10 mouse cellular contexts compared by ENCODE assay signal in the genomic region with DNA sequence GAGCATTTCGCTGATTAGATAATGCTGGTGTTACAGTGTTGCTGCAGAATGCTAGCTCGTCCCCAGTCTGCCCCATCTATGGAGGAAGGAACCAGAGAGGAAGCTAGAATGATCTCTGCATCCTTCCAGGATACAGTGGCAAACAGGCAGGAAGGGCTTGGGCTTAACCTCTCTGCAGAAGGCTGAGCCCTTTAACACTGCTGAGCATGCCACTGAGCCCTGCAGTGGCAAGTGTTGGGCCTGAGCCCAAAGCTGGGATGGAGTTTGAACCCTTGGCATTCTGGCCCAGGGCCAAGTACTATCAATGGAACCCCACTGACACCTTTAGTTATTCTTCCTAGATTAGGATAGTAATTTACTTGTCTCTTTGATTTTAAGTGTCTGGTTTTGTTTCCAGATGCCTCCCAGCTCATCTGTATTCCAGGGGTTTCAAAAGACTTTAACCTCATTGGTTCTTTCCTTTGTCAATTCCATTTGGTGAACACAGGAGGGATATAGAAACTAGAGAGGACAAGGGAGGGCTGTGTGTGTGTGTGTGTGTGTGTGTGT.
A peak's percentile ranks its signal among the peaks of the same experiment; 100 is the strongest.
DNase-seq lines count a peak whose midpoint lies in the region; ATAC-seq lines count a peak whose summit lies in the region.
"Had no signal": no experiment of that assay in that cellular context is flagged by ENCODE, and none has a peak within 500 bp of the region (broad histone marks: within the 10 kb centered on the region; RNA-seq: fewer than 3 reads in every experiment).

No protein-coding gene starts in this region.

- ATAC-seq in neural tube, embryonic 11.5 days (ENCODE audit: insufficient read depth, low FRiP score, low TSS enrichment), result peak; percentile 75
- ATAC-seq in neural tube, embryonic 15.5 days (ENCODE audit: low FRiP score), result no peak
- peak; percentile 64 for ATAC-seq in midbrain, embryonic 16.5 days
- ATAC-seq in hindbrain, embryonic 11.5 days (ENCODE audit: low FRiP score), result no peak

- peak; percentile 31 for DNase-seq in frontal cortex, postnatal 10 days (ENCODE audit: low spot score in 2 of 2)
- DNase-seq in frontal cortex, adult 2 months (ENCODE audit: extremely low spot score in 1 of 2, low spot score in 1 of 2), result no peak
- no peak for DNase-seq in neural tube, embryonic 11.5 days (ENCODE audit: low spot score)
- peak; percentile 66 for DNase-seq in kidney, adult 18-20 months
- DNase-seq in hindbrain, embryonic 11.5 days (ENCODE audit: low spot score), result no peak
- DNase-seq in layer of hippocampus, postnatal 25 days (ENCODE audit: extremely low spot score in 1 of 2, low spot score in 1 of 2), result no peak
- DNase-seq: cerebellum, adult 11 months had no signal

- no peaks in the 10 kb centered on the region for H3K36me3 ChIP-seq in neural tube, embryonic 11.5 days (ENCODE audit: control insufficient read depth, insufficient read depth, low read length)
- no peaks in the 10 kb centered on the region for H3K36me3 ChIP-seq in neural tube, embryonic 15.5 days
- no peaks in the 10 kb centered on the region for H3K36me3 ChIP-seq in midbrain, embryonic 16.5 days (ENCODE audit: control insufficient read depth, insufficient read depth, low read length)
- no peaks in the 10 kb centered on the region for H3K36me3 ChIP-seq in hindbrain, embryonic 11.5 days (ENCODE audit: control insufficient read depth, insufficient read depth, low read length)

- H3K9ac ChIP-seq in neural tube, embryonic 11.5 days (ENCODE audit: low read length), result no peak overlapping the region
- H3K9ac ChIP-seq in neural tube, embryonic 15.5 days (replicated peaks), result no peak overlapping the region
- H3K9ac ChIP-seq in midbrain, embryonic 16.5 days (ENCODE audit: low read depth, low read length), result no peak overlapping the region
- H3K9ac ChIP-seq in hindbrain, embryonic 11.5 days (ENCODE audit: low read depth, low read length), result no peak overlapping the region

- H3K27me3 ChIP-seq in neural tube, embryonic 11.5 days (ENCODE audit: control insufficient read depth, insufficient read depth, low read length), result no peaks in the 10 kb centered on the region
- no peaks in the 10 kb centered on the region for H3K27me3 ChIP-seq in neural tube, embryonic 15.5 days (replicated peaks)
- no peaks in the 10 kb centered on the region for H3K27me3 ChIP-seq in midbrain, embryonic 16.5 days (ENCODE audit: control insufficient read depth, insufficient read depth, low read depth, low read length)
- no peaks in the 10 kb centered on the region for H3K27me3 ChIP-seq in hindbrain, embryonic 11.5 days (ENCODE audit: control insufficient read depth, insufficient read depth, low read length)

- H3K27ac ChIP-seq in neural tube, embryonic 11.5 days (ENCODE audit: low read depth, low read length), result no peak overlapping the region
- H3K27ac ChIP-seq in neural tube, embryonic 15.5 days (replicated peaks), result no peak overlapping the region
- no peak overlapping the region for H3K27ac ChIP-seq in midbrain, embryonic 16.5 days (ENCODE audit: low read length)
- no peak overlapping the region for H3K27ac ChIP-seq in hindbrain, embryonic 11.5 days (ENCODE audit: low read depth, low read length)
- H3K27ac ChIP-seq: stomach, postnatal 0 days had no signal

- 69% methylated on average over 2 of the region's 2 CpGs for WGBS in neural tube, embryonic 11.5 days
- WGBS in neural tube, embryonic 15.5 days, result 44% methylated on average over 2 of the region's 2 CpGs
- 69% methylated on average over 2 of the region's 2 CpGs for WGBS in midbrain, embryonic 16.5 days
- whole genome bisulfite sequencing in hindbrain, embryonic 11.5 days, result 72% methylated on average over 2 of the region's 2 CpGs

- H3K4me3 ChIP-seq in neural tube, embryonic 11.5 days (ENCODE audit: low read depth, low read length), result no peak overlapping the region
- H3K4me3 ChIP-seq in neural tube, embryonic 15.5 days (replicated peaks), result no peak overlapping the region
- no peak overlapping the region for H3K4me3 ChIP-seq in midbrain, embryonic 16.5 days (ENCODE audit: low read depth, low read length)
- no peak overlapping the region for H3K4me3 ChIP-seq in hindbrain, embryonic 11.5 days (ENCODE audit: low read depth, low read length)

- no peaks in the 10 kb centered on the region for H3K9me3 ChIP-seq in neural tube, embryonic 11.5 days (ENCODE audit: control insufficient read depth, low read length)
- H3K9me3 ChIP-seq in neural tube, embryonic 15.5 days (replicated peaks), result no peaks in the 10 kb centered on the region
- no peaks in the 10 kb centered on the region for H3K9me3 ChIP-seq in midbrain, embryonic 16.5 days (replicated peaks; ENCODE audit: control insufficient read depth, low read length, poor library complexity, severe bottlenecking)
- no peaks in the 10 kb centered on the region for H3K9me3 ChIP-seq in hindbrain, embryonic 11.5 days (ENCODE audit: control insufficient read depth, low read length)

- H3K4me2 ChIP-seq in neural tube, embryonic 11.5 days (ENCODE audit: low read depth), result no peak overlapping the region
- H3K4me2 ChIP-seq in neural tube, embryonic 15.5 days, result no peak overlapping the region
- H3K4me2 ChIP-seq in midbrain, embryonic 16.5 days (ENCODE audit: low read length), result no peak overlapping the region
- H3K4me2 ChIP-seq in hindbrain, embryonic 11.5 days (replicated peaks; ENCODE audit: low read depth, low read length), result no peak overlapping the region

- peaks cover 3% of the 10 kb centered on the region; the same call in 1 of the 2 replicates for H3K4me1 ChIP-seq in neural tube, embryonic 11.5 days (ENCODE audit: control insufficient read depth, insufficient read depth, low read length)
- peaks cover 20% of the 10 kb centered on the region for H3K4me1 ChIP-seq in neural tube, embryonic 15.5 days
- H3K4me1 ChIP-seq in midbrain, embryonic 16.5 days (ENCODE audit: control insufficient read depth, insufficient read depth, low read length), result peaks cover 14% of the 10 kb centered on the region
- H3K4me1 ChIP-seq in hindbrain, embryonic 11.5 days (replicated peaks; ENCODE audit: control insufficient read depth, insufficient read depth, low read length), result no peaks in the 10 kb centered on the region

Comparison
In these comparisons a context has a peak if more than half of its experiments do, and no peak if none do; other contexts are left out.
1. DNase-seq: peak in frontal cortex, postnatal 10 days (2 of 2) and kidney, adult 18-20 months (single experiment); none in frontal cortex, adult 2 months (0 of 2), neural tube, embryonic 11.5 days (single experiment), hindbrain, embryonic 11.5 days (single experiment) and layer of hippocampus, postnatal 25 days (0 of 2).
2. ATAC-seq: peak in neural tube, embryonic 11.5 days (single experiment) and midbrain, embryonic 16.5 days (single experiment); none in neural tube, embryonic 15.5 days (single experiment) and hindbrain, embryonic 11.5 days (single experiment).